Mouse (Mus musculus) forebrain, embryonic 12.5 days (tissue): Measurements from ENCODE around the gene Zfp217. TPM values are rescaled to one million over a fixed set of nuclear protein-coding genes. Genes with fewer than 3 reads are reported as not detected.

Source experiments
- ATAC-seq: fragments of 200-750 bp; cut with Nextera tagmentation; 2 replicates; pipeline ENCODE4 v1.8.0; 2017; ENCODE audit warnings: moderate TSS enrichment; ENCODE audit not compliant: low FRiP score
- H3K27ac ChIP-seq: fragments of 300-500 bp; sonication (generic); 2 replicates; pipeline ENCODE4 v1.5.1; 2016; ENCODE audit warnings: mild to moderate bottlenecking
- H3K27me3 ChIP-seq: fragments of 300-500 bp; sonication (generic); 2 replicates; pipeline ENCODE4 v1.6.1; 2016; ENCODE audit warnings: mild to moderate bottlenecking
- H3K36me3 ChIP-seq: fragments of 300-500 bp; sonication (generic); replicated peaks from 2 replicates; pipeline ENCODE4 v1.6.1; 2016; ENCODE audit warnings: mild to moderate bottlenecking
- H3K4me1 ChIP-seq: fragments of 300-500 bp; sonication (generic); 2 replicates; pipeline ENCODE4 v1.6.1; 2016
- H3K4me2 ChIP-seq: fragments of 300-500 bp; sonication (generic); 2 replicates; pipeline ENCODE4 v1.6.1; 2016; ENCODE audit warnings: mild to moderate bottlenecking, moderate library complexity
- H3K4me3 ChIP-seq: fragments of 300-500 bp; sonication (generic); replicated peaks from 2 replicates; pipeline ENCODE4 v1.5.1; 2016; ENCODE audit warnings: mild to moderate bottlenecking
- H3K9ac ChIP-seq: fragments of 300-500 bp; sonication (generic); 2 replicates; pipeline ENCODE4 v1.6.1; 2016; ENCODE audit warnings: mild to moderate bottlenecking
- H3K9me3 ChIP-seq: fragments of 300-500 bp; sonication (generic); 2 replicates; pipeline ENCODE4 v1.6.1; 2016
- whole genome bisulfite sequencing: fragments of 180-500 bp; shearing (Covaris S2); methylation state at CpG from one replicate; pipeline ENCODE4 v1.1.7; 2016; 5-methylcytosine and 5-hydroxymethylcytosine counted together
- polyA plus RNA-seq: library from polyadenylated mRNA; unstranded; fragments of >200 nt; fragmentation: Nextera tagmentation; extraction: Ambion mirVana; gene quantifications from 2 replicates; pipeline ENCODE4 v1.2.1, GENCODE M21; 2016

The Zfp217 gene
- polyA plus RNA-seq, 1 experiment from 2014 or later = 4.5 TPM

DNA sequence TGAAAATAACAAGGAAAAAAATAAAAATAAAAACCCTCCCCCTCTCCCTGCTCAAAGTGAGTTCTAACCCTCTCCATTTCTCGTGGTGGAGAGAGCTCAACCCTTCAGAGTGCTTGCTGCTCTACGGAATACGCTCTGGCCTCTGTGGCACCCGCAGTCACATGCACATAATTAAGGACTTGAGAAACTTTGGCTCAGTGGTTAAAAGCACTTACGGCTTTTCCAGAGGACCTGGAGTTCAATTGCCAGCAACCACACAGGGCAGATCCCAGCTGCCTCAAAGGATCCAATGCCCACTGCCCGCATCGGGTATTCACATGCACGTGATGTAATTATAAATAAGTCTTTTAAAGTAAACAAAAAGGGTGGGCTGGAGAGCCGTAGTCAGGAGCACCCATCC is 41.9 kb downstream of the Zfp217 start:
- no peak for ATAC-seq

DNA sequence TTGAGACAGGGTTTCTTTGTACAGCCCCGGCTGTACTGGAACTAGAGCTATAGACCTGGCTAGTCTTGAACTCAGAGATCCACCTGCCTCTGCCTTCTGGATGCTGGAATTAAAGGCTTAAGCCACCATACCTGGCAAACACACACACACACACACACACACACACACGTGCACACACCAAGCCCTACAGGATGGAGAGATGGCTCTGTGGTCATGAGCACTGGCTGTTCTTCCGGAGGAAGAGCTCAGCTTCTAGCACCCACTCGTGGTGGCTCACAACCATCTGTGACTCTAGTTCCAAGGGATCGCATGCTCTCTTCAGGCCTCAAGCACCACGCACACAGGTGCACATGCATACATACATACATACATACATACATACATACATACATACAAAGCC is 43.5 kb downstream of the Zfp217 start:
- H3K4me3 ChIP-seq = no peak overlapping the region
- no peak overlapping the region for H3K9ac ChIP-seq
- no peak overlapping the region for H3K27ac ChIP-seq
- ATAC-seq = no peak
- peaks cover 24% of the 10 kb centered on the region for H3K36me3 ChIP-seq
- H3K4me1 ChIP-seq = peaks cover 4% of the 10 kb centered on the region; the same call in 1 of the 2 replicates
- H3K9me3 ChIP-seq = no peaks in the 10 kb centered on the region
- no peaks in the 10 kb centered on the region for H3K27me3 ChIP-seq
- WGBS = 91% methylated on average over 6 of the region's 6 CpGs
- H3K4me2 ChIP-seq = no peak overlapping the region

More for the DNA sequence above, 41.9 kb downstream of the Zfp217 start:
- Histone ChIP-seq H3K4me1 (peaks cover 9% of the 10 kb centered on the region), H3K36me3 (peaks cover 40% of the 10 kb centered on the region), H3K27me3 (no peaks in the 10 kb centered on the region), H3K4me3 (no peak overlapping the region), H3K27ac (no peak overlapping the region), H3K9ac (no peak overlapping the region), H3K9me3 (no peaks in the 10 kb centered on the region), H3K4me2 (no peak overlapping the region)
- WGBS = 76% methylated on average over 9 of the region's 9 CpGs

DNA sequence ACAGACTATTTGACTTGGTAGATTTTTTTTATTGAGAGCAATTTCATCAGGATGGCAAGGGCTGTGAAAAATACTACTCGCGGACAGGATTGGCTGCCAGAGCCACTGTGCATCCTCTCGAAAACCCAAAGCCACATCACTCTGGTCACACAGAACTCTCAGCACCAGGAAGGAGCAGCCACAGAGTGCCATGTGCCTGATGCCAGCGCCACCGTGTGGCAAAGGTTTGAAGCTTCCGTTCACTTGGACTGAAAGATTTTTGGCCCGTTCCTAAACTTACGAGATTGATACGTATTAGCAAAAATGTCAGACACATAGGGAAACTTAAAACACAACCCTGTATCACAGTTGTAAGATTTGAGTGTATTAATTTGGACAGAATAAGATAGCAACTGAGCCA is 44.1 kb downstream of the Zfp217 start:
- Histone ChIP-seq H3K27ac (no peak overlapping the region), H3K4me3 (no peak overlapping the region), H3K9me3 (no peaks in the 10 kb centered on the region), H3K4me1 (no peaks in the 10 kb centered on the region), H3K27me3 (no peaks in the 10 kb centered on the region), H3K4me2 (no peak overlapping the region), H3K9ac (no peak overlapping the region), H3K36me3 (peaks cover 20% of the 10 kb centered on the region)
- WGBS = 53% methylated on average over 9 of the region's 9 CpGs
- ATAC-seq = no peak

DNA sequence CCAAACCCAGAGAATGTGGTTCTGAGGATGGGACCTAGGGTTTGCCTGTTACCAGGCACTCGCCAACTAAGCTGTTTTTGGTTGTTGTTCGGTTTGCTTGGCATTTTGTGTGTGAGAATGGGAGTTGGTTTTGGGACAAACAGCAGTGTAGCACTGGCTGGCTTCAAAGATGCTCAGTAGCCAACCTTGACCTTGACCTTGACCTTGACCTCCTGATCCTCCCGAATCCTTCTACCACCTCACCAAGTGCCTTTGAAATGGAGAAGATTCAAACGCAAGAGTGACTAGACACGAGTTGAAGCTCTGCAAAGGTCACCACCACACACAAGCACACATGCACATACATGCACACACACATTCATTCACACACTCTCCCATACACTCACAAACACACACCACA is 44.6 kb downstream of the Zfp217 start:
- 88% methylated on average over 5 of the region's 5 CpGs for WGBS

DNA sequence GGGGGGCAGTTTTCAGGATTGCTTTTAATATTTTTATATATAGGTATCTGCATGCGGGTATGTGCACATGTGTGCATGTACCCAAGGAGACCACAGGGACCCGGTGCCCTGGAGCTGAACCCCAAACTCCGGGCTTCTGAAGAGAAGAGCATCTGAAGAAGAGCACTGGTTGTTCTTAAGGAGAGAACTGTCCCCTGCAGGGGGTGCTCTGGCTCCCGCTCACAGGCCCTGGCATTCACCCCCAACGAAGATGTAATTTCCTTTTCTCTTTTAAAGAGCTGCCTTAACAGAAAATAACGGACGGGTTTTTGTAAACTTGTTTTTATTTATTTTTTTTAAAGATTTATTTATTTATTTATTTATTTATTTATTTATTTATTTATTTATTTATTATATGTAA is 46.0 kb downstream of the Zfp217 start:
- H3K4me3 ChIP-seq = no peak overlapping the region
- no peak overlapping the region for H3K27ac ChIP-seq
- H3K27me3 ChIP-seq = no peaks in the 10 kb centered on the region
- no peaks in the 10 kb centered on the region for H3K4me1 ChIP-seq
- H3K4me2 ChIP-seq = no peak overlapping the region
- 78% methylated on average over 7 of the region's 7 CpGs for WGBS
- no peak for ATAC-seq
- no peak overlapping the region for H3K9ac ChIP-seq
- peaks cover 8% of the 10 kb centered on the region for H3K36me3 ChIP-seq
- no peaks in the 10 kb centered on the region for H3K9me3 ChIP-seq

More for the DNA sequence above, 44.6 kb downstream of the Zfp217 start:
- Histone ChIP-seq H3K4me1 (no peaks in the 10 kb centered on the region), H3K9ac (no peak overlapping the region), H3K4me3 (no peak overlapping the region), H3K27ac (no peak overlapping the region), H3K36me3 (peaks cover 20% of the 10 kb centered on the region), H3K9me3 (no peaks in the 10 kb centered on the region), H3K4me2 (no peak overlapping the region), H3K27me3 (no peaks in the 10 kb centered on the region)
- ATAC-seq = no peak

DNA sequence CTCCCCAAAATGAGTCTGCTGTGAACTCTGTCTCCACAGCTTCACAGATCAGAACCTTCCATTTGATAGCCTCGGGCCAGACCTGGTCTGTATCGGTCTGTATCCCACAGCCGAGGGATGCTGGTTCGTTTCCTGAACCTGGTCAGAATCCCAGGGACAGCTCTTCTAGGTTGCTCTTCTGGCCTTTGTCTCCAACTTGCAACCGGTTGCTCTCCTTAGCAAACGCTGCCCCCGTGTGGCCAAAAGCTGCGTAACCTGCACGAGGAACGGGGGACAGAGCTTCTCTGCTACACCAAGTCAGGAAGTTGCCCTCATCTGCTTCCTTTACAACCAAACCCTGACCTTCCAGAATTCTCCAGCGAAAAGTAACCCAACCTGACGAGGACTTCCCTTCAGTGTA is 46.8 kb downstream of the Zfp217 start:
- no peak overlapping the region for H3K9ac ChIP-seq
- no peak overlapping the region for H3K4me3 ChIP-seq
- no peak overlapping the region for H3K4me2 ChIP-seq
- no peaks in the 10 kb centered on the region for H3K27me3 ChIP-seq
- peaks cover 3% of the 10 kb centered on the region; the same call in 1 of the 2 replicates for H3K36me3 ChIP-seq
- H3K27ac ChIP-seq = no peak overlapping the region
- 6% methylated on average over 12 of the region's 12 CpGs for WGBS
- peak; percentile 54 for ATAC-seq
- H3K9me3 ChIP-seq = no peaks in the 10 kb centered on the region
- no peaks in the 10 kb centered on the region for H3K4me1 ChIP-seq

DNA sequence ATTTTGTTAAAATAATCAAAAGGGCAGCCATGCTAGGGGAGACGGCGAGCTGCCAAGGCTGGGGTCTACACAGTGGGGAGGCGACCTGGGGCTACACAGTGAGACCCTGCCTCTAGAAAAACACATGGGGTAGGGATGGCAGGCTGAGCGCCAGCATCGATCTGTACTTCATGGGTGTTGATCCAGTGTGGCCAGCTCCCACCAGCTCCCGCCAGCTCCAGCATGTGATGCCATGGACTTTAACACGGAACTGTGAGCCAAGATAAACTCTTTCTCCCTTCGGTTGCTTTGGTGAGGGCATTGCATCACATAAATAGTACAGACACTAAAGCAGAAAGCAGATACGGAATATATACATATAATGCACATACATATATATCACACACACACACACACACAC is 53.0 kb downstream of the Zfp217 start:
- no peaks in the 10 kb centered on the region for H3K27me3 ChIP-seq
- no peaks in the 10 kb centered on the region for H3K4me1 ChIP-seq
- no peaks in the 10 kb centered on the region for H3K36me3 ChIP-seq
- no peak for ATAC-seq
- WGBS = 89% methylated on average over 9 of the region's 9 CpGs
- no peaks in the 10 kb centered on the region for H3K9me3 ChIP-seq
- H3K27ac ChIP-seq = no peak overlapping the region
- no peak overlapping the region for H3K4me2 ChIP-seq
- H3K4me3 ChIP-seq = no peak overlapping the region
- no peak overlapping the region for H3K9ac ChIP-seq

DNA sequence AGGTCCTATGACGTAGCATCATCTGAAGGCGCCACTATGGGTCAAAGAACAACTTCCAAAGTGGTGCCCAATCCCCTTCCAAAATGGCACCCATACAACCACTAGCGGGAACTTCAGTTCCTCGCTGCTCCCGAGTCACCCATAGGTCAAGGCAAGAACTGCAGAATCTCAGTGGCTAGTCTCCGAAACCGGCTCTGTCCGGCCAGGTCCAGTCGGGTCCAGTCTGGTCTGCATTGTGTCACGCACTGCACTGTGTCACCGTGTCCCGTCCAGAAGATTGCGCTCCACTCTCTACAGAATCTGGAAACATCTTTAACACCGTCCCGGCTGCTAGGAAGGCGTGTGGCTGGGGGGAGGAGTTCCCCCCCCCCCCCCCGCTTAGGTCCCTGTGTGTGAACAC is 53.7 kb downstream of the Zfp217 start:
- WGBS = 95% methylated on average over 17 of the region's 17 CpGs
- H3K36me3 ChIP-seq = no peaks in the 10 kb centered on the region

DNA sequence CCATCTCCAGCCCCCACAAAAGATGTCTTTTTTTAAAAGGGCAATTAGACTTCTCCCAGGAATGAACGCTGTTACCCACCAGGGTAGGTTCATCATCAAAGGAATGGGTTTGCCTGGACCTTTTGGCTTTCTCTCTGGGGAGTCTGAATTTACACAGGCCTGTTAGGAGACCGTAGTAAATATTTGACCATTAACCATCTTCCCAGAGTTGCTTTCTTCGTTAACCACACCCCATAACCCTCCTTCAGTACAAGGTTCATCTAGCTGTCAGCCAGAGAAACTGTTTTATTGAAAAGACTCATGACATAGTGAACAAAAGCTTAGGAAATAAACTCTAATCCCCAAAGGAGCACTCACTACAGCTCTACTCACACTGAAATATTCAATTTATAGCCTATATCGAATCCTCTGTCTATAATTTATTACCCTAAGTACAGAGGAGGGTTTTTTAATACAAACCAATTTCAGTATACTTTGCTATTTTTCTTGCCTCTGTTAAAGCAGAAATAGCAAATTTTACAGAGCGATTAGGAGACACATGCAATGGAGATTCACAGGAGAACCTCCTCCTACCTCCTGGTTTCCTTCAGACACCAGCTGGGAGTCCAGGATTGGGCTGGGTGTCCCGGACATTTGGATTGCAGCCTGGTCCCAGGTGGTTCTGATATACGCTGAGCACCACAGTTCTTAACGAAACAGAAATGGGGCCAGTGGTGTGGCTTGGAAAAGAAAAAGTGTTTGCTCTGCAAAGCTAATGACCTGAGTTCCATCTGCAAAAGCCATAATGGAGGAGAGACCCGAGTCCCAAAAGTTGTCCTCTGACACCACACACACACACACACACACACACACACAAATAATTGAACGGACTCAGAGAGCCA is 56.1 kb downstream of the Zfp217 start:
- Histone ChIP-seq H3K4me3 (no peak overlapping the region), H3K4me1 (no peaks in the 10 kb centered on the region), H3K27ac (no peak overlapping the region), H3K4me2 (no peak overlapping the region), H3K9me3 (no peaks in the 10 kb centered on the region), H3K36me3 (no peaks in the 10 kb centered on the region), H3K27me3 (no peaks in the 10 kb centered on the region), H3K9ac (no peak overlapping the region)
- ATAC-seq = no peak
- 75% methylated on average over 10 of the region's 10 CpGs for WGBS

More for the DNA sequence above, 53.7 kb downstream of the Zfp217 start:
- Histone ChIP-seq H3K4me1 (no peaks in the 10 kb centered on the region), H3K27ac (no peak overlapping the region), H3K4me3 (no peak overlapping the region), H3K9me3 (no peaks in the 10 kb centered on the region), H3K27me3 (no peaks in the 10 kb centered on the region), H3K4me2 (no peak overlapping the region), H3K9ac (no peak overlapping the region)
- ATAC-seq = no peak

DNA sequence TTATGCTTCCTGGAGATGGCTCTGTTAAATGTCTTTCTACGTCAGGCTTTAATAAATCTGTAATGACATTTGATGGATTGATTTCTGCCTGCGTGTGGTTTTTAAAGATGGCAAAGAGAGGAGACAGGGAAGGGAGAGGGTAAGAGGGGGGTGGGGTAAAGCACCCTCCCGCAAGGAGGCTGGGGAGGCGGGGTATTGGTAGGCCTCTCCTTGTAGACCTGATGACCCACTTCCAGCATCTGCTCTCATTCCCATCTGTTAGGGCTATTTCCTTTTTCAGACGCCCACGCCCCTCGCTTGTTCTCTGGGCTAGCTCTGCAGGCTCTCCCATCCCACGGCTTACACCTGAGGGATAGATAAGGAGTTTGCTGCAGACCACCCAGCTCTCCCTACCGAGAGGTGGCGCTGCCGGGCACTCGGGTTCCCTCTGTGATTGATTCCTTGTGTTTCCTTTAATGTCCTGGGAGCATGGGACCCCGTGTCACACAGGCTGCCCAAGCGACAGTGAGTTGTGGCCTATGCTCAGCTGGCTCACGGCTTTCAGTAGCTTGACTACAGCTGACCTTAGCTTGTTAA is 69.4 kb downstream of the Zfp217 start:
- Histone ChIP-seq H3K36me3 (no peaks in the 10 kb centered on the region), H3K27ac (no peak overlapping the region), H3K4me3 (no peak overlapping the region), H3K9me3 (no peaks in the 10 kb centered on the region), H3K9ac (no peak overlapping the region), H3K4me2 (no peak overlapping the region), H3K27me3 (0 out of 2 replicates have a peak, but pooled peaks cover 3% of the 10 kb centered on the region), H3K4me1 (no peaks in the 10 kb centered on the region)
- whole genome bisulfite sequencing = 57% methylated on average over 15 of the region's 15 CpGs
- ATAC-seq = no peak

DNA sequence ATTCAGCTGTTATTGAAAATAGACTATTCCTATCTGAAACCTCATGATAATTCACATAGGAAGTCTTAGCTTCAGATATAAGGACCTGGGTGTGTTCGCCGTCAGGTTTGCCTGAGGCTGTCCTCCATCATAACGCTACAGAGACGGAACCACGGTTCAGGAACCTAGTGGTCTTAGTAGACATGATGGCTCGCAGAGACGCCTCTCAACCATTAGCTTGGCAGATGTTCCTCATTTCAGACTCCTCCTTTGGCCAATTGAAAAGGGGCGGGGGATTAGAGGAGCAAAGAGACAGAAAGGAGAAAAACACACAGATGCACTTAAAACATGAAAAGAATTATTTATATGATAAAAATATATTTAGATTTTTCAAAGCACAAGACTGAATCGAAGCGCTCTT is 69.9 kb downstream of the Zfp217 start:
- Histone ChIP-seq H3K9ac (no peak overlapping the region), H3K36me3 (no peaks in the 10 kb centered on the region), H3K27ac (no peak overlapping the region), H3K9me3 (no peaks in the 10 kb centered on the region), H3K4me2 (no peak overlapping the region), H3K27me3 (0 out of 2 replicates have a peak, but pooled peaks cover 3% of the 10 kb centered on the region), H3K4me3 (no peak overlapping the region), H3K4me1 (no peaks in the 10 kb centered on the region)
- WGBS = 88% methylated on average over 10 of the region's 10 CpGs
- ATAC-seq = no peak

DNA sequence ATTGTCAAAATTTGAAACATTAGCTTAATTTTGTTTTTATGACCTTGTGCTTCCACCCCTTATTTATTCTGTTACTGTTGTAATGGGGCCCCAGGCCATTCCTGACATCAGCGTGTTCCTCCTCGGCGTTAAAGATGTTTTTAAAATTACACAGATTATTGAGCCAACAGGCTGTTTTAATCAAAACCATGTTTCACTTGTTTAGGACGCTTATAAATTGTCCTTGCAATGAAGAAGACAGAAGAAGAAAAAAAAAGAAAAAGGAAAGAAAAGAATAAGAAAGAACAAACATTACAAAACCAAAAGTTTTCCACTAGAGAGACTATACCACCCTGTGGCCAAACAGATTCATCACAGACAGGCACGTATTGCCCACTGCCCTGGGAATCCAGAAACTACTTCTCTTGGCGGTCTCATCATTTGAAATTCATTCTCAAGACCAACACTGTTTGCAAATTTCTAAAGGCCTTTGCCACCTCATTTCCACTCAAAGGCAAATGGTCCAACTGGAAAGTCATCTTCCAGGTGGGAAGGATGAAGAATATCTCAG is 70.9 kb downstream of the Zfp217 start:
- Histone ChIP-seq H3K4me1 (peaks cover 5% of the 10 kb centered on the region; the same call in 1 of the 2 replicates), H3K27ac (no peak overlapping the region), H3K27me3 (0 out of 2 replicates have a peak, but pooled peaks cover 3% of the 10 kb centered on the region), H3K4me2 (no peak overlapping the region), H3K4me3 (no peak overlapping the region), H3K36me3 (no peaks in the 10 kb centered on the region), H3K9me3 (no peaks in the 10 kb centered on the region), H3K9ac (no peak overlapping the region)
- 79% methylated on average over 6 of the region's 6 CpGs for WGBS
- ATAC-seq = no peak
